Mouse (Mus musculus) common myeloid progenitor, adult 5-6 weeks (primary cell): ENCODE data around the gene 2410015M20Rik. TPM values are rescaled to one million over a fixed set of nuclear protein-coding genes. Genes with fewer than 3 reads are reported as not detected.
A peak's percentile ranks its signal among the peaks of the same experiment; 100 is the strongest.
"Not testable (repeated sequence)": the region's sequence is repeated elsewhere in the genome, so short reads cannot be mapped to it uniquely, and the experiment has no call there.

Experiments
- ATAC-seq: replicated peaks from 2 replicates; pipeline ENCODE4 v1.8.0; 2016; ENCODE audit warnings: low read depth, mild to moderate bottlenecking, moderate TSS enrichment, inconsistent platforms; ENCODE audit not compliant: poor library complexity, severe bottlenecking
- total RNA-seq: library from RNA; stranded (forward); fragments of 200-1000, 187-1606 nt; gene quantifications from 2 replicates; pipeline ENCODE4 v1.2.3, GENCODE M21; 2017

2410015M20Rik gene
- total RNA-seq, 1 experiment from 2014 or later: 61.3 TPM

DNA sequence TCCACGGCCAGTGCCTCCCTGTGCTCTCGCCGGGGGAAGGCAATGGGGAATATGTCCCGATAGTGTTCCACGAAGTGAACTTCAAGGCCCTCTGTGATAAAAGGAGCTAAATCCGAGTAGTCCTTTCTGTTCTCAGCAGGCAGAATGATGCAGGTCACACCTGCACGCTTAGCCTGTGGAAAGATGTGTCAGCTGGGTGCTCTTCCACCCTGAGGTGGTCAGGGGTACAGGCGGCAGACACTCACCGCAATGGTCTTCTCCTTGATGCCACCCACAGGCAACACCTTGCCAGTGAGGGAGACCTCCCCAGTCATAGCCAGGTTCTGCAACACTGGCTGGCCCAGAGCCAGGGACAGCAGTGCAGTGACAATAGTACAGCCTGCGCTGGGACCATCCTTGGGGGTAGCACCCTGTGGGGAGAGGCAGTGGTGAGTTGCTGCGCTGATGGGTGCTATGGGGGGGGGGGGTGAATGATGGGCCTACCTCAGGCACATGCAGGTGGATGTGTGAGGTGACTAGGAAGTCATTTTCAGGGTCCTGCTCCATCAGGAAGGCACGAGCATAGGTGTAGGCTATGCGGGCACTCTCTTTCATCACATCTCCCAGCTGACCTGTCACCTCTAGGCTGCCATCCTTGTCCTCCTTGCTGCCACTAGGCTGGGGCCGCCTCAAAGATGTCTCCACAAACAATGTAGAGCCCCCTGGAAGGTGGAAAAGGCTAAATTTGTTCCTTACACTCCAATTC, 5.0 kb upstream of the 2410015M20Rik start:
- ATAC-seq: no peak

DNA sequence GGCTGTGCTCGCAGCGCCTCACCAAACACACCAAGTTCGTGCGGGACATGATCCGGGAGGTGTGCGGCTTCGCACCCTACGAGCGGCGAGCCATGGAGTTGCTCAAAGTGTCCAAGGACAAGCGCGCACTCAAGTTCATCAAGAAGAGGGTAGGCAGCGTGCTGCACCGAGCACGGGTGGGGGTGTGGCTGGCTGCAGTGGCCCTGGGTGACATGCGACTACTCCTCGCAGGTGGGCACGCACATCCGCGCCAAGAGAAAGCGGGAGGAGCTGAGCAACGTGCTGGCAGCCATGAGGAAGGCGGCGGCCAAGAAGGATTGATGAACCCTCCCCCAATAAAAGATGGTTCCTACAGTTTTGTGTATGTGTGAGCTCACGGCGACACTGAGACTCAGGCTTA, 4.3 kb upstream of the 2410015M20Rik start:
- not testable (repeated sequence) for ATAC-seq

DNA sequence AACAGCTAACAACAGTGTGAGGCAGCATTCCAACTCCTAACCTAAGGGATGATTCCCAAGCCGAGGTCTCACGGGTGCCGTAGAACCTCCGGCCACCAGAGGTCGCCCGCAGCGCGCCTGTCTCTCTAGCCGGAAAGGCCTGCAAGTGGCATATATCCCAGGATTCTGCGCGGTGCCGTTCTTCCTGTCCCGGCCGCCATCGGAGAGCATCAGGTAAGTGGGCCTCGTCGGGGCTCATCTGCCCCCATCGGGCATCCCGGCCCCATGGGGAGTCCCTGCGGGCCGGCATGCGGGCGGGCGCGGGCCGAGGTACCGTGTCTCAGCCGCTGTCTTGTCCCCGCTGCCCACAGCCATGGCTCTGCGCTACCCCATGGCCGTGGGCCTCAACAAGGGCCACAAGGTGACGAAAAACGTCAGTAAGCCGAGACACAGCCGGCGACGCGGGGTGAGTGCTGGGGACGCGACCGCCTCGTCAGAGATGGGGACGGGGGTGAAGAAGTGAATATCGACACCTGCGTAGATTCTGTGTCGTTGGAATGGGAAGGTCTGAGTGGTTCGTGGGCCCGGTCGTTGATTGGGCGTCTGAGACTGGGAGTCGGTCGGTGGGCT, 3.8 kb upstream of the 2410015M20Rik start, which contains the start of gene Rpl36:
Gene Rpl36, plus strand, starts transcription at position 181 of the 609 bp plus-strand sequence.
- ATAC-seq: peak; percentile 54

DNA sequence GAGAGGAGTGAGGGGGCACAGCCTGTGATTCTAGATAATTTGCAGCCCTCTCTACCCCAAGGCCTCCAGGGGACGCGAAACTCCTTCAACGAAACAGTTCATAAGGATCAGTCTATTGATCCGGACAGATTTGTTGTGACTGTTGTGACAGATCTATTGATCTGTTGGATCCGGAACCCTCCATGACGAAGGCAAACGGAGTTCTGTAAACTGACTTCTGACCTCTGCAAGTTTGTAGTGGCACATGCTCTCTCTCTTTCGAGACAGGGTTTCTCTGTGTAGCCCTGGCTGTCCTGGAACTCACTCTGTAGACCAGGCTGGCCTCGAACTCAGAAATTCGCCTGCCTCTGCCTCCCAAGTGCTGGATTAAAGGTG, 3.0 kb upstream of the 2410015M20Rik start:
- ATAC-seq: not testable (repeated sequence)

DNA sequence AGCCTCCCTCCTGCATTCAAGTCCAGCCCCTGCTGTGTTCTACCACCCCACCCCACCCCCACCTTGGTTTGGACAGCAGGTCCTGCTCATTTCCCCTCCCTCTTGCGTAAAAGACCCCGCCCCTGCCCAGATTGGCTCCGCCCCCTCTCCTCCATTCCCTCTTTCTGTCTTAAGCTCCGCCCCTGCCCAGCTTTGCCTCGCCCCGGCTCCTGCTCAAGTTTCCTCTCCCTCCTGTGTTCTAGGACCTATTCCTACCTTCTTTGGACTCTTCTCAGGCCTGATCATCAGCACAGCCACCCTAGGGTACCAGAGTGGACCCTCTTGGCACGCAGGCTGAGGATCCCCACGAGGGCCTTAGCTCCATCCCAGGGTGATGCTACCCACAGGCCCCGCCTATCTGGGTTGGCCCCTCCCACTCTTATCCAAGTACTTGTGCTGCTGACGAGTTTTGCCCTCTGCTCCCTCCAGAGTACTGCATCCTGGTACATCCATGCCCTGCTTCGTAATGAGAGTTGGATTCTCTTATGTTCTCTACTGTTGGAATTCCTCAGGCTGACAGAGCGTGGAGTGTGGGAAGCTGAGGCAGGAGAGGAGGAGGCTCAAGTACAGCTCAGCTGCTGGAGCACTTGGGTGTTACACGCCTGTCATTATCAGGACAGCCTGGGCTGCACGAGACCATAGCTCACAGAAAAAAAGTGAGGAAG, 2.4 kb upstream of the 2410015M20Rik start:
- peak; percentile 13; the same call in 1 of the 2 replicates for ATAC-seq

DNA sequence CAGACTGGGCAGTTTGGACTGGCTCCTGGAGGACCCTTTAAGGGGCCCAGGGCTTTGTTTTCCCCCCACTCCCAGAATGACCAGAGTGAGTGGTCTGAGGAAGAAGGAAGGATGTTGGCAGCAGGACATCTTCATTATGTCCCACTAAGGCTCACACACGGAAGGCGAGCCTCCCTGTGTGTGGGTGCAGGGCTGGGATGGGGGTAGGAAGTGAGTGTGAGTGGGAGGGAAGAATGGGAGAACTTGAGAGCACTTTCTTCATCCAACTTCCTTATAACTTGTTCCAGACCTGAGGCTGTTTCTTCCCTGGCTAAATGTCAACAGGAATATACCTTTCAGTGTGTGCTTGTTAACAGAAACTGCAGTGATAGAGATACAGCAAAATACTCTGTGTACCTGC, 1.8 kb upstream of the 2410015M20Rik start:
- no peak for ATAC-seq

DNA sequence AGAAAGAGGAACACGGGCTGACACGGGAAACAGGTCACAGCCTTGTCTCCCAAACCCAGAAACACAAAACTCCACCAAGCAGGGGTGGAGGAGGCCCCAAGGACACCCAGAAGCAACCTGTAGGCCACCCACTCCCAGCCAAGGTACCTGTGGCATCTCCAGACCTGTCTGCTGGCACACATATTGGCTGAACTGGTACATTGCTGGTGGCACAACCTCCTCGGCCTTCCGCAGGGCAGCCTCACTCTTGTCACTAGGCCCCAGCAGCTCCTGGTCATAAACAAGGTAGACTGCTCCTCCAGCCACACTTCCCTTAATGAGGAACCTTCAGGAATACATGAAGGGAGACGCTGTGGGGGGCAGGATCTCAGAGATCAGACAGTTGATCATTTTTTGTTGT, 872 bp downstream of the 2410015M20Rik start:
- ATAC-seq: no peak

DNA sequence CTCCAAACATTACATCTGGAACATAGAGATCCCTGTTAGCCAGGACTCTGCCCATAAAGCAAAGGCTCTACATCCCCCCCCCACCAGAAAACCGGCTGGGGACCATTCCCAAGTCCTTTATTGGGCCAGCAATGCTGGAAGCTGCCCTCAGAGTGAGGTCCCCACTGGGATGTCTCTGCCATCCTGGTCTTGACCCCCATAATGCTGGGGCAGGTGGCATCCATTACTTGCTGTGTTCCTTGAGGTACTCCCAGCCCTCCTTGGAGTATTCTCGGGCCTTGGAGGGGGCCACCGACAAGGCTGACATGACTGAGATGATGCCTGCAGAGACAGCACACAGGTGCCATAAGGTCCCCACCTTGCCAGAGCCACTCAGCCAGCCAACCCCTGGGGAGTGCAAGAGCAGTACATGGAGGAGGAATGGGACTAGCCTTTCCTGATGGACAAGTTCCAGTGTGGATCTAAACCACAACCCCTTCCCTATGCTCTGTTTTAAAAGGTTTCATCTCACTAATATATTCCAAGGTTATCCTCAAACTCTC, 2.0 kb downstream of the 2410015M20Rik start:
- ATAC-seq: no peak

DNA sequence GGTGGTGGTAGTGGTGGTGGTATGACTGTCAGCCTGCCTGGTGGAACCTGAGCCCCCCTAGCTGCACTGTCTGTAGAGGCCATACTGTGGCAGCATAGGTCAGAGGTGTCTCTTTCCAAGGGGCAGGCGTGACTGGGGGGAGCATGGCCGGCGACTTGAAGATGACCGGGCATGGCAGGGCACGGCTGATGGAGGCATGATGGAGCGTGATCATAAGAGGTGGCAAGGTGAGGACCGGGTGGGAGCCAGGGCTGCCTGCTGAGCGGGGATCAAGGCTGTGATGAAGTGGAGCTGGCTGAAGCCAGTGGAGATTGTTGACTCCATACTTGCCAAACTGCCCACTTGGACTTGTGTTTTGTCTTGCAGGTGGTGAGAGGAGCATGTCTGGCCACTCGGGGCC, 4.1 kb downstream of the 2410015M20Rik start:
- ATAC-seq: no peak

DNA sequence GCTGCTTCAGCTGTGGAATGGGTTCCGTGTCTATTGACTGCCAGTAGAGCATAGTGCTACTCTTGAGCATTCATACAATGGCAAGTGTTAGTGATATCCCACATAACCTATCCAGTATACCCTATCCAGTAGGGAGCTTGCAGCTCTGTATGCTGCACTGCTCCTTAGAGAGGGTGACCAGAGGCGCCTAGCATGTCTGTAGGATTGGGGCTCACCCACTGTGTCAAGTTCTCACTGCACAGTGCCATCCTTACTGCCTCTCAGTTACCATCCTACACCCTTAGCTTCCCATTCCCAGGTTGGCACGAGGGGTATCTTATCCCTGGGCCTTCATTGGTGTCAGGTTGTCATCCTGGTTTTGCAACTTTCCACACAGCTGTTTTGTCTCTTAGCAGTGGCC, 5.1 kb downstream of the 2410015M20Rik start:
- ATAC-seq: no peak

DNA sequence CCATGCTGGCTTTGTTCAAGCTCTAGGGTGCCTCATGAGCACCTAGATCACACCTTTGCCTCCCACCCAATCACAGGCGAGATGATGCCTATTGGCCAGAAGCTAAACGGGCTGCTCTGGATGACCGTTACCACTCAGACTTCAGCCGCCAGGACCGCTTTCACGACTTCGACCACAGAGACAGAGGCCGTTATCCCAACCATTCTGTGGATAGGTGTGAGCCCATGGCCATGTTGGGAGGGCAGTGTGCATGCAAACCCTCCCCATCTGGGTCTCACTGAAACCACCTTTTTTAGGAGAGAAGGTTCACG, 5.5 kb downstream of the 2410015M20Rik start:
- ATAC-seq: no peak

DNA sequence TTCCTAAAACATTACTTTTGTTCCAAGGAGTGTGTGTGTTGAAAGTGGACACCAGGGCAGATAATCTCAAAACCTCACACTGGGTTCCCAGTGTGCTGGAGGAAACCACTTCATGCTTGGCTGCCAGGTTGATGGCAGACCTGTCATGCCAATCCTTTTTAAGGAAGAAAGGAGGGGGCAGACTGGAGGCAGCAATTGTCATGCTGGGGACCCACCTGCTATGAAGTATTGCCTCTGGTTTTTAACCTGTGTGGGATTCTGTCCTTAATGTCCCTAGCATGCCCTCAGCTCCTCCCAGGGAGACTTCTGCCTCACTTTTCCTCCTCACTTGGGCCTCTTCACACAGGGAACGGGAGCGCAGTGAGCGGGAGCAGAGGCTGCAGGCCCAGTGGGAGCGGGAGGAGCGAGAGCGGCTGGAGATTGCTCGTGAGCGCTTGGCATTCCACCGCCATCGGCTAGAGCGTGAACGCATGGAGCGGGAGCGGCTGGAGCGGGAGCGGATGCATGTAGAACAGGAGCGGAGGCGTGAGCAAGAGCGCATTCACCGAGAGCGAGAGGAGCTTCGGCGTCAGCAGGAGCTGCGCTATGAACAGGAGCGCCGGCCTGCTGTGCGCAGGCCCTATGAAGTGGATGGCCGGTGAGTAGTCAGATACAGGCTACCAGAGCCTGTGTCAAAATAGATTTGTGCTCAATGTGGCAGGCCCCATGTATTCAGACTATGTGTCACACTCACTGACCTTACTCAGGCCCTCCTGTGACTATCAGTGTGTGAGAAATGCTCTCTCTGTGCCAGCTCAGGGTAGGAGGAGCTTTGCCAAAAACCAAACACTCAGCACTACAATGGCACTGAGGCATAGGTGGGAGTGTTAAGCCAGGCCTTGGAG, 6.1 kb downstream of the 2410015M20Rik start:
- ATAC-seq: no peak

DNA sequence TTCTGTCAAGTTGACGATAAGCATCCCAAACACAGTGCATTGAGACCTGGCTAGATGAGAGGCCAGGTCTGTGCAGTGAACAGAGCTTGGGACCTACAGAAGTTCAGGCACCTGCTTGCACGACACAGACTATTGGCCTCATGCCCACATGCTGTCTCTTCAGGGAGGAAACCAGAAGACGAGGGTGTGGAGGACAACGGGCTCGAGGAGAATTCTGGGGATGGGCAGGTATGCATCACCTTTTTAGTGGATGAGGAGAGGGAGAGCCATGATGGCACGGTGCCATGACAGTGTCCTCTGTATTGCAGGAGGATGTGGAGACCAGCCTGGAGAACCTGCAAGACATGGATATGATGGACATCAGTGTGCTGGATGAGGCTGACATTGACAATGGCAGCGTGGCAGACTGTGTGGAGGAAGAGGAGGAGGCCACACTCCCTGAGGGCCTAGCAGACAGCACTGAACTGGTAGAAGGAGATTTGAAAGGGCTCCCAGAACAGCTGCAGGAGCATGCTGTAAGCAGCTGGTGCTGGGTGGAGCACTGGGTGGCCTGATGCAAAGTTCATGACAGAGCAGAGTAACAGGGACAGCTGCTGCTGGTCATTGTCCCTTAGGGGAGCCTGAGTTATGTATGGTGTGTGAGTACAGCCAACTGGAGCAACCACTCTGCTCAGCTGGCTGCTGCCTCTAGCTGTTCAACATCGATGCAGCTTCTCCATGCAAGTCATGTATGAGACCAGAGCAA, 15.9 kb downstream of the 2410015M20Rik start:
- ATAC-seq: no peak

DNA sequence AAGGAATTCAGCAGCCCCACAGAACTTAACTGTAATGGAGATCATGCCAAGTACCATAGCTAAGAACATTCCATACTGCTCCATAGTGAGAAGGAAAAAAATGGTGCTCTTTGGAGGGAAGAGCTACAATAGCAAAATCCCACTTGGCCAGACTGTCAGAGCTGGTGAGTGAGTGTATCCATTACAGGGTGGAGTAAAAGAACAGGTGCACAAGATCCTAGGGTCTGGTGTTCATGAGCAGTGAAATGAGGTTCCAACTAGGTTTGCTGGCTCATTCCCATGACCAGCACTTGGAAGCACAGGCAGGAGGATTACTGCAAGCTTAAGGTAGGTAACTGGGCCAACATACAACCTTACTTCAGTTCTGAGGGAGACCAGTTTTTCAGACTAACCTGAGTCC, 17.0 kb downstream of the 2410015M20Rik start:
- no peak for ATAC-seq

DNA sequence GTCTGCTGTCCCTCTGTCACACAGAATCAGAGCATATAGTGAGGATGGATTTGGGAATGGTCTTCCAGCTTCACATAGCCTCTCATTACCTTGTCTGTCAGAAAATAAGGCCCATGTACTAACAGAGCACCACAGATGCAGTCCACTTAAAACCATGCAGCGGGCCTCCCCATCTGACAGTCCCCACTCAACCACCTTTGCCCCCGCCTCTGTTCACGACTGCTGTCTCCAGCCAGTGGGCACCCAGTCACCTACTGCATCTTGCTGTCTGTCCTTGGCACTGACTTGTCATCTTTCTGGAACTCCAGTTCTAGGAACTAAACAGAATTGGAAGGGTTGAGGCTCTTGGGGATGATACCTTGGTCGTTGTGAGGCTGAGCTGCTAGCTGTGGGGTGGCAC, 20.6 kb downstream of the 2410015M20Rik start:
- ATAC-seq: no peak

DNA sequence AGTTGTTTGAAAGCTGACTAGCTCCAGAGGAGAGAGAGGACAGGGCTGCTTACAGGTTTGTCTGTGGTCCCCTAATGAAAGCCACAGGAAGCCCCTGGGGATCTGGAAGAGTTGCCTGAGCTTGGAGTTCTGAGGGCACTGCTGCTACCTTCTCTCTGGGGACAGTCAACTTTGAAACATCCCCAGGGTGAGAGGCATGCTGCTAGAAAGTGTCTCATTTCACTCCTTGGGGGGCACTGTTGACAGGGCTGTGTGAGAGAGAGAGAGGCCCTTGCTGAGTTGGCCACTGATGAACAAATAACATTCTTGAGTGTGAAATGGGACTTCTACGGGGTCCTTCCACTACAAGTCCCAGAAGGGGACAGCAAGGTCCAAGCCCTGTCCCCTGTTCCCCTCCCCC, 21.8 kb downstream of the 2410015M20Rik start:
- ATAC-seq: no peak

DNA sequence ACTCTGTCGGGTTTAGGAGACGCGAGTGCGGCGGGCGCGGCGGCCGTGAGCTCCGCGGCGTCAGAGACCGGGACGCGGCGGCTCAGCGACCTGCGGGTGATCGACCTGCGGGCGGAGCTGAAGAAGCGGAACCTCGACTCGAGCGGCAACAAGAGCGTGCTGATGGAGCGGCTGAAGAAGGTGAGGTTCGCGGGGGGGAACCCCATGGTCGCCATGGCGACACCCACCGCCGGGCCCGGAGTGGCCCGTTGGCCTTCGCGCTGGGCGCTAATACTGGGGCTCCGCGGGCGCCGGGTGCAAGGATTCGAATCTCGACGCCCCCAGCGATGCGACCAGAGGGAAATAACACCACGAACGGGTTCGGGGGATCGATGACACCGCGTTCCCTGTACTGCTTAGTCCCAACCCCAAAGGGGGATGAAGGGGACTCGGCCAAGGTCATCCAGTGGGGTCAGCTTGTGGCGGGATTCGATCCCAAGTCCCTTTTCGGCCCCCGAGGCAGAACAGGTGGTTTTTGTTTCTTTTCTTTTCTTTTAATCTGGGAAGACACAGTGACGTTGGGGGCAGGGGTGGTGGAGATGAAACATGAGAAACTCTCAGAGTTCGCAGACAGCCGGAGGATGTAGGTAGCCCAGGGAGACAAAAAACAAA, 24.3 kb downstream of the 2410015M20Rik start:
- peak; percentile 28 for ATAC-seq

DNA sequence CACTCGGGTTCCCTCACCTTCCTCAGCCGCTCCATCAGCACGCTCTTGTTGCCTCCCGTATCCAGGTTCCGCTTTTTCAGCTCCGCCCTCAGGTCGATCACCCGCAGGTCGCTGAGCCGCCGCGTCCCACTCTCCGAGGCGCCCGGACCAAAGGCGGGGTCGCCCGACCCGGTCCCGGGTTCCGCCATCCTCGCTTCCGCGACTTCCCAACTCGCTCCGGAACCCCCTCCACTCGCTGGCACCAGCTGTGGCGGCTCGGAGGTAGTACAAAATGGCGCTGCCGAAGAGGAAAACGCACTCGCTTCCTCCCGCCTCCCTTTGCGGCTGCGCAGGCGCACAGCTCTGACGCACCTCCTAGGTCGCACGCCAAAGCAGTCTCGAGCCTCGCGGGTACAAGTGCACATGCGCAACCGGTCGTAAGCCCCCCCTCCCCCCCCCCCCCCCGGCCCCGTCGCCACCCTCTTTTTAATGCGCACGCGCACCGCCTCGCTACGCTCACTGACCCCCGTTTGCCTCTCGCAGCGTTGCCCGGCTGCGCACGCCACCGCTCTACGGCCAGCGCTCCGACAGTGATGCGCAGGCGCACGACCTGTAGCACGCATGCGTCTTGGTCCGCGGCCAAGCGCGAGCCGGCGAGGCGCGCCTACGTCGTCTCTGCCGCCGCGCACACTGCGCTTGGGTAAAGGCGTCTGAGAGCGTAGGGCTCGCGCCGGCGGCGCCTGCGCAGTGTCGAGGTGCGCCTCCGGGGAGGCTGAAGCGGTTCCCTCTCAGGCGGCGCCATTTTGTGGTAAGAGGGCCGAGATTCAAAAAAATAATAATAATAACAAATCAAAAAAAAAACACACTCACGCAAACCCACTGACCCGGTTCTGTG, 25.1 kb downstream of the 2410015M20Rik start, which contains the start of the genes Safb2 and Safb:
Gene Safb2, minus strand, starts transcription at position 329 of the 874 bp plus-strand sequence.
Gene Safb, plus strand, starts transcription at position 569 of the 874 bp plus-strand sequence.
- ATAC-seq: peak; percentile 76
